Mouse (Mus musculus): ENCODE measurements around the gene Asb16.

Gene Asb16

GRCm38 (mm10) chr11:102287485-102287884 is 18.9 kb downstream of the Asb16 start:
- no peak for DNase-seq (ENCODE audit: low spot score in 2 of 2)

- DNase-seq (ENCODE audit: low spot score in 2 of 2): no peak
Measured at GRCm38 (mm10) chr11:102288027-102288804, 19.7 kb downstream of the Asb16 start.

- DNase-seq (ENCODE audit: low spot score in 2 of 2): no peak
Measured at GRCm38 (mm10) chr11:102288913-102289312, 20.4 kb downstream of the Asb16 start.

- DNase-seq (ENCODE audit: low spot score in 2 of 2): no peak
Measured at GRCm38 (mm10) chr11:102289511-102290100, 21.1 kb downstream of the Asb16 start.

GRCm38 (mm10) chr11:102290141-102290540 is 21.6 kb downstream of the Asb16 start:
- no peak for DNase-seq (ENCODE audit: low spot score in 2 of 2)

GRCm38 (mm10) chr11:102291051-102291535 is 22.6 kb downstream of the Asb16 start:
- no peak for DNase-seq (ENCODE audit: low spot score in 2 of 2)

GRCm38 (mm10) chr11:102293971-102294370 is 25.4 kb downstream of the Asb16 start:
- DNase-seq (ENCODE audit: low spot score in 2 of 2): no peak

- no peak for DNase-seq (ENCODE audit: low spot score in 2 of 2)
Measured at GRCm38 (mm10) chr11:102294416-102294815, 25.9 kb downstream of the Asb16 start.

GRCm38 (mm10) chr11:102294887-102295597 is 26.5 kb downstream of the Asb16 start:
- peak; percentile 43 to 50 for DNase-seq (ENCODE audit: low spot score in 2 of 2)

- DNase-seq (ENCODE audit: low spot score in 2 of 2): peak in 1 of 2 experiments; percentile 36
Measured at GRCm38 (mm10) chr11:102295598-102296471, 27.3 kb downstream of the Asb16 start.

GRCm38 (mm10) chr11:102296491-102297472 is 28.2 kb downstream of the Asb16 start, which contains the start of gene Atxn7l3:
Atxn7l3 (minus strand) TSS chr11:102296631.
- DNase-seq (ENCODE audit: low spot score in 2 of 2): peak; percentile 97 to 99

GRCm38 (mm10) chr11:102297577-102298556 is 29.3 kb downstream of the Asb16 start:
- DNase-seq (ENCODE audit: low spot score in 2 of 2): no peak

- peak in 1 of 2 experiments; percentile 51 for DNase-seq (ENCODE audit: low spot score in 2 of 2)
Measured at GRCm38 (mm10) chr11:102299839-102300238, 31.3 kb downstream of the Asb16 start.

GRCm38 (mm10) chr11:102304141-102304540 is 35.6 kb downstream of the Asb16 start:
- no peak for DNase-seq (ENCODE audit: low spot score in 2 of 2)

GRCm38 (mm10) chr11:102305359-102305758 is 36.8 kb downstream of the Asb16 start:
- no peak for DNase-seq (ENCODE audit: low spot score in 2 of 2)

GRCm38 (mm10) chr11:102308104-102308503 is 39.6 kb downstream of the Asb16 start:
- DNase-seq (ENCODE audit: low spot score in 2 of 2): no peak

GRCm38 (mm10) chr11:102308979-102309378 is 40.4 kb downstream of the Asb16 start:
- peak; percentile 97 to 98 for DNase-seq (ENCODE audit: low spot score in 2 of 2)

GRCm38 (mm10) chr11:102309821-102310617 is 41.5 kb downstream of the Asb16 start:
- DNase-seq (ENCODE audit: low spot score in 2 of 2): no peak
